Mouse (Mus musculus) C2C12 (cell line): ENCODE results near the gene Mgat4a.

ENCODE experiments used
- CEBPB ChIP-seq: IDR thresholded peaks from one replicate; pipeline ENCODE4 v1.6.1; 2011; ENCODE audit warnings: low read depth, mild to moderate bottlenecking, control low read depth, moderate library complexity
- CTCF ChIP-seq: IDR thresholded peaks from one replicate; pipeline ENCODE4 v1.5.1; 2011; ENCODE audit not compliant: control insufficient read depth, insufficient read depth, insufficient read length
- MAX ChIP-seq: IDR thresholded peaks from one replicate; pipeline ENCODE4 v1.6.1; 2011; ENCODE audit warnings: mild to moderate bottlenecking, control low read depth
- MYOD1 ChIP-seq: IDR thresholded peaks from one replicate; pipeline ENCODE4 v1.6.1; 2011; ENCODE audit warnings: low read depth; ENCODE audit not compliant: control insufficient read depth, insufficient read length
- MYOG ChIP-seq: IDR thresholded peaks from one replicate; pipeline ENCODE4 v1.6.1; 2011; ENCODE audit not compliant: control insufficient read depth, insufficient read length; ENCODE audit errors: extremely low read depth
- USF1 ChIP-seq: IDR thresholded peaks from one replicate; pipeline ENCODE4 v1.6.1; 2011; ENCODE audit warnings: low read depth, mild to moderate bottlenecking, control low read depth, moderate library complexity

DNA sequence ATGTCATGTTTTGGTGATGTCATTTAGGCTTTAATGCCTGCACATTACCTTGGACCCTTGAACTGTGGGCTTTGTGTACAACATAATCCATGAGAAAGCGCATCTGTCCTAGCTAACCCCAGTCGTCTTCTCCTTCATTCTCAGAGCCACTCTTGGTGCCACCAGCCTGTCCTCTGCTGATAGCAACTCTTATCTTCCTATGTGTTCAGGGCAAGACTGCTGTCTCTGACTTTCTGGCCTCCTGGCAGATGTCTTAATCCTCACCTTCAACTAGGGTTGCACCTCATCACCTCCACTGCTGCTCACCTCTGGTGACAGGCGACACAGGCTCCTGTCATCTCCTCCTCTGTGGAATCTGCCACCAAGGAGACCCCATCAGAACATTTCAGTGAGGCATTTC, 104.4 kb downstream of the Mgat4a start:
- TF ChIP-seq CTCF (no peak), CEBPB (no peak), MAX (no peak), MYOG (no peak), USF1 (no peak), MYOD1 (no peak)
